Mouse (Mus musculus): ENCODE data around the gene Gm11096. TPM values are rescaled to one million over a fixed set of nuclear protein-coding genes. Genes with fewer than 3 reads are reported as not detected.

The Gm11096 gene
- polyA plus RNA-seq, 1 experiment, result not detected

- DNase-seq (ENCODE audit: low read depth), result no peak
These were observed 39.0 kb downstream of the Gm11096 start for GRCm38 (mm10) chr17:81480351-81481161.

GRCm38 (mm10) chr17:81481843-81482490 lies 40.4 kb downstream of the Gm11096 start:
- DNase-seq (ENCODE audit: low read depth), result no peak

GRCm38 (mm10) chr17:81486388-81486787 lies 44.8 kb downstream of the Gm11096 start:
- DNase-seq (ENCODE audit: low read depth), result no peak

Measured in gonadal fat pad, adult 2 months (tissue).